Mouse (Mus musculus): ENCODE results near the gene Cacng2.

The Cacng2 gene

DNA sequence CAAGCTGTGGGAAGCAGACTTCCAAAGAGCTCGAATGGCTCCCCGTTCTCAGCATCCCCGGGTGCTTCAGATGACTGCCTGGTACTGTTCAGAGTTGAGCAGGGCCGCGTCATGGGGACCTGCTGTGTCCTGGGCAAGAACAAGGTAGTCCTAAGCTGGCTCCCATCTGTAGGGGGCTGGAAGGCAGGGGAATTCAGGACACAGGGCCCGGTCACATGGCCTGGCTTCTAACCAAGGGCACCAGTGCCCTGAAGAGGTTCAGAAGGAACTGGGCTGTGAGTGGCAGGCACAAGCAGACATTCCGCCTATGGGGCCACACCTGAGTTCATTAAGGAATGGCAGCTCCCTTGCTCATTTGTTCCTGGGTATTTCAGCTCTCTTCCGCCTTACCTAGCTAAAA is 37.7 kb downstream of the Cacng2 start:
- no peak for DNase-seq (ENCODE audit: low read depth, low spot score)

DNA sequence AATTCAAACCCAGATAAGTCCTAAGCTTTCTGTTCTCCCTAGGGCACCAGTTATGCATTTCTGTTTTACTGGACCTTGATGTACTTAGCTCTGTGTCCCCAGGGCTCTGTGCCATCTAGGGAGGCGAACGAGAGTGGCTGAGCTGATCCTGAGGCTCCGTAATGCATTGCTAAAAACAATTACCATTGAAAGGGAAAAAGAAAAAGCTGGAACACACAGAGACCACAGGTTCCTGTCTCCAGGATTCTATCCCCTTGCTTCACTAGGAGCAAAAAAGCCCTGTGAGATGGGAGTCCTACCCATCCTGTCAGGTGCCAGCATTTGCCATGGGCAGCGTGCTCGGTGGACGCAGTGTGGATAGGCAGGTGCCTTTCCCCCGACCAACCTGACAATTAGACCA is 38.4 kb downstream of the Cacng2 start:
- no peak for DNase-seq (ENCODE audit: low read depth, low spot score)

DNA sequence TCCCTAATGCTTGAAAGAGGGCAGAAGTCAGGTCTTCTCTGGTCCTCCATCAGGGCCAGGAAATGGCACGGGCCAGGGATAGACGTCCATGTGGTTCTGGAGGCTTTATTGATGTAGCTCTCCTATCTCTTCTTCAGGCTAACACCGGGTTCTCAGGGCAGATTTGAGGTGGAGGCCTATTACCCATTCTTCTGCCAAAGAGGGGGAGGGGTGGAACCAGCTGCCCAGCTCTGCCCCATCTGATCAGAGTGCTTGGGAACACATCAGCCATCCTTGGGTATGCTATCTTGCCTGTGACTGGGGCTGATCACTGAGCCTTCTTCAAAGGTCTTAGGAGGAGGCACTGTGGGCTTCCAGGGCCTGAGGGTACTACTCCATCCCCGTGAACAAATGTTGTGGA is 39.5 kb downstream of the Cacng2 start:
- DNase-seq (ENCODE audit: low read depth, low spot score): no peak

DNA sequence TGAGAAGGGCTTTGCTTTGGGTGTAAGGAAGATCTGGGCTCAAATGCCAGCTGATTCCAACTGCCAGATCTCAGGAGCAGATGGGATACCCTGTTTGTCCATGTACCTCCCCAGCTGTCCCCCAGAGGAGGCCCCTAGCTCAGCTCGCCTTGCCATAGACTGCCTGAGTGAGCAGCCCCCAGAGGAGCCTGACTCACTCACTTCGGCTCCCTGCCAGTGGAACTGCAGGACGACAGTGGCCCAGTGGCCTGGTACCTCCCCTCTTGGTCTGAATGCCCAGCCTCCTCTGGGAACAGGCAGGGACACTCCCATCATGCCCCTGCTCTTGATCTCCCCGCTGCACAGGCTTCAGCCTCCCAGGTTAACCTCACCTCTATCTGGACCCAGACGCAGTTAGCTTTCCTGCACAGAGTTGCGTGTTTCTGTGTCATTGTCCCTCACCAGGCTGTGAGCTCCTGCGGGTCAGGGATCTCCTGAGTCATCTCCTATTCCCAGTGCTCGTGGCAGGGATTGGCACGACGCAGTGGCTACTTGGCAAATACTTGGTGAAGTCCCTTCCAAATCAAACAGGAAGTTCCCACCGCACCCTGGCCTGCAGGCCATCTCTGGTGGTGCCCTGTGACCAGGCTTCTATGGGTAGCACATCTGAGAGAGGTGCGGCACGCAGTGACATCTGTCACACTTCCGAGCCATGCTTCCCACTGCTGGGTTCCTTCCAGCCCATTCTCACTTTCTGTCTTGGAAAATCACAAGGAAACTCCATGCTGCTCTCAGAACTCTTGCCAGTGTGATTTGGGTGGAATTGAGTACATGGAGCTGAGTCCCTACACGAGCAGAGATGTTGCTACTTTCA is 40.8 kb downstream of the Cacng2 start:
- DNase-seq (ENCODE audit: low read depth, low spot score): no peak

DNA sequence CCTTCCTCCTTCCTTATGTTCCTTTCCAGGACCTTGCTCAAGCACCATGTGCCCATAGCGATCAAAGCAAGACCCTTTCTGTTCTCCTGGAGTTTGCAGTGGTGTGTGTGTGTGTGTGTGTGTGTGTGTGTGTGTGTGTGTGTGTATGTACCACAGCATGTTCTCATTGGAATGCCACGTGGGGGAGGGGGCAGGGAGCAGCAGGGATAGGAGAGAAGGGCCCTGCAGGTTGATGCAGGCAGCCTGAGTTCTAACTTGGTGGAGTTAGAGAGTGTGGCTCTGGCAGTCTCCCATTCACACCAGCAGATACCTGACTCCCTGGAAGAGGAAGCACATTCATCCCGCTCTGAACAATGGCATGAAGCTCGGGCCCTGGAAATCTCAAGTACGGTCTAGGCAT is 41.6 kb downstream of the Cacng2 start:
- DNase-seq (ENCODE audit: low read depth, low spot score): no peak

DNA sequence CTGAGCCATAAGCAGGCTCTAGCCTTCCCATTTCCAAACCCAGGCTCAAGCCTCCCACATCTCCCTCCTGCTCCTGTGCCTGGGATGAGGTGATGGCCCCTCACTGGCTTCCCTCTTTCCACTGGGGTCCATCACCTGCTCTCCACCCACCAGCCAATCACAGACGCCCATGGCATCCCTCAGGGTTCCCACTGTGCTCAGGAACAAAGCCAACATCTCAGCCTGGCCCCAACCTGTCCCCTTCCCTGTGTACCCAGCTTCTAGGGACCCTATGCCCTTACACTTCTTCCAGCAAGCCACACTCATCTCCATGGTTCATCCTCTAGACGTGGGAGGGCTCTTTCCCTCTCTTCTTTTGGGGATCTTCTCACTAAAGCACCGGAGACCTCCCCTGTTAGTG is 43.9 kb downstream of the Cacng2 start:
- no peak for DNase-seq (ENCODE audit: low read depth, low spot score)

DNA sequence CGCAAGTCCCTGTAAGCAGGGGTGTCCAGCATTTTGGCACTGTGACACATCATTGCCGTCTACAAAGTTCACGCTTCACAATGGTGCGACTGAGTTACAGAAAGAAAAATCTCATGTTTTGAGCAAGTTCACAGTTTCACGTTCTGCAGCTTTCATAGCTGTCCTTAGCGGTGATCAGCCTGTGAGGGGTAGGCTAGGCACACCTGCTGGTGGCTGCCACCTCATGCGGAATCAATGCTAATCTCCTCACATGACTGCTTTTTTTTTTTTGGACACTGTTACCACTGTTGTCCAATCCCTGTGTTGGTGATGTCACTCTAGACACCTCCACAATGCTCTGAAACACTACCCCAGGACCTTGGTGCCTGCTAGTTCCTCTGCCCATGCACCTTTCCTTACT is 46.7 kb downstream of the Cacng2 start:
- no peak for DNase-seq (ENCODE audit: low read depth, low spot score)

DNA sequence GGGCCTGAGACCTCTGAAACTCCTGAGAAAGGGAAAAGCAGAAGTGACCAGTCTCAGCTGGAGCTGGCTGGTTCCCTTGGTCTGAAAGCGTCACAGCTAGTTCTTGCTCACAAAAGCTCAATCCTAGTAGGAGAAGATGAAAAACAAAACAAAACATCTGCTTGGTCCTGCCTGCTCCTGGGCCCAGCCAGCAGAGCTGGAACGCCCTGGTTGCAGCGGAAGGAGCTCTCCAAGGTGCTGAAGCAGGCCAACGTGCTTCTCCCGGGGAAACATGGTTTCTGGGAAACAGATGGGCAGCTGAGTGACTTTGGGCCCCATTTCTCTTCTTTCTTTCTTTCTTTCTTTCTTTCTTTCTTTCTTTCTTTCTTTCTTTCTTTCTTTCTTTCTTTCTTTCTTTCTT is 53.4 kb downstream of the Cacng2 start:
- DNase-seq (ENCODE audit: low read depth, low spot score): peak; percentile 86

DNA sequence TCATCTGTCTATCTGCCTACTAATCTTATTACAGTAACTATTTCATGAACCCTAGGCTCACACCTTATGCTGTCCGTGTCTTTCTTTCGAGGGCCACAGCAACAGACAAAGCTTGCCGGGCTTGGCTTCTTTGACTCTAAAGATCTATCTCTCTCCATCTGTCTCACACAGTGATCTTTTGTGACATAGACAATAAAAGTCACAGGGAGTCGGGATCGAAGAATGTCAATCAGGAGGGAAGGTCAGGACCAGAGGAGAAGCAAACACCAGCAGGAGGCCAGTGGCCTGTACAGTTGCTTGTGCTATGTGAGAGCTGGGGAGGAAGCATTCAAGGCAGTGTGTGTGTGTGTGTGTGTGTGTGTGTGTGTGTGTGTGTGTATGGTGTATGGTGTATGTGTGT is 54.3 kb downstream of the Cacng2 start:
- DNase-seq (ENCODE audit: low read depth, low spot score): peak; percentile 75

DNA sequence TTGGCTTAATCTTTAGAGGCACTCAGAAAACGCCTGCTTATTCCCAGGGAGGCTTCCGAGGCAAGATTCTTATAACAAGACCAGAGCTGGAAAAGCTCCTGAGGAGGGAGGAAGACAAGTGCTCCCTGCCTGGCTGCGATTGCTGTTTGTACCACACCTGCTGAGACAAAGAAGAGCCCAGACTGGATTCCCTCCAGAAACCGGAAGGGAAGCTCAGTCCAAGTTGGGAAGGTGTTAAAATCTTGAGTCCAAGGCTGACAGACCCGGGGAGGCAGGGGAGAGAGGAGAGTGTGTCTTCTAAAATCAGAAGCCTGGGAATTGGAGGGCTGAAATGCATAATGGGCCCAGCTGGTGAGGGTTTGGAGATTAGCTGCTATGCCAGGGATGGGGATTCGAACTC is 55.5 kb downstream of the Cacng2 start:
- peak; percentile 31 for DNase-seq (ENCODE audit: low read depth, low spot score)

DNA sequence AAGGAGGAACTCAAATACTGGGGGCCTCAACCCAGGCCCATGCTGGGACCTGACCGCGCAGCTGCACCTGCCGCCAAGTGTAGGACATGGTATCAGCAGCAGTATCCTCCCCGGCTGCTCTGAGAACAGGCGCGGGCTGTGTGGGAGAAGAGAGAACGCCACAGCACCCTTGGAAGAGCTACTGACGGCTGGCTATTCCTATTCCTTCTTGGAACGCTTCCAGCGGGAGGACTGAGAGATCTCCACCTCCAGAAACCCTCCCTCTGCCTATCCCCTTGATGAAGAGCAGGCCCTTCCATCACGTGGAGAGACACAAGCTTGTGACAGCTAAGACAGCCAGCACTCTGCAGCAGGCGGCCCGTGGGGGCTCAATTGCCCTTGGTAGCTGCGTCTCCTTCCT is 57.4 kb downstream of the Cacng2 start:
- no peak for DNase-seq (ENCODE audit: low read depth, low spot score)

DNA sequence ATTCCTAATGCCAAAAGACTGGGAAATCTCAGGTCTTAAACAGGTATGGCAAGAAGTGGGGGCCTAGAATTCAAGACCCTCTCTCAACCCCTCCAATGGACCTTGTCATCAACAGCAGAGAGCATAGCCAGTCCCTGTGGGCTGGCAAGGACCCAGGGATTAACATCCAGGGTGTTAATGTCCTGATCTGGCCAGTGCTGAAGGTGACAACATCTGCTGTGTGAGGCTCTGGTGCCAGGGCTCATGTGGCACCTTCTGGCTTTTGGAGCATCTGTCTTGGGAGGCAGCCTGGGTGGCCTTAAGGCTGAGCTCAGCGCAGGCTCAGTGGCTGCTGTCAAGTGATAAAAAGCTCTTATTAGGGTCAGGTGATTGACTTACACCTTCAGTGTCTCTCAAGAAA is 62.9 kb downstream of the Cacng2 start:
- no peak for DNase-seq (ENCODE audit: low read depth, low spot score)

DNA sequence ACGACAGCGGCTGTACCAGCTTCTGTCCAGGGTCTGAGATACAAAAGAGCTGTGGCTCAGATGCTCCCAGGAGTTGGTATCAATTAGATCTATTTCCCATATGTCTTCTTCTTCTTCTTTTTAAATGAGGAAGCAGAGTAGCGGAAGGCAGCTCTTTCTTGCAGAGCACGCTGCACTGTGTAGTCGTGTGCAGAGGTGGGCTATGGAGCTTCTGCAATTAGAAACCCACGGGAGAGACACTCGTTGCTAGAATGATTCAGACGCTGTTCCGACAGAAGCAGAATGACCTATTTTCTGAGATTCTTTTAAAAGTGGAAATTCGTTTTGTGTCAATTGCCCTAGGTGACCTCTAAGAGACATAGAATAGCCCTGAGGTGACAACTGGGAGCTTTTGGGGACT is 69.1 kb downstream of the Cacng2 start:
- DNase-seq (ENCODE audit: low read depth, low spot score): no peak

DNA sequence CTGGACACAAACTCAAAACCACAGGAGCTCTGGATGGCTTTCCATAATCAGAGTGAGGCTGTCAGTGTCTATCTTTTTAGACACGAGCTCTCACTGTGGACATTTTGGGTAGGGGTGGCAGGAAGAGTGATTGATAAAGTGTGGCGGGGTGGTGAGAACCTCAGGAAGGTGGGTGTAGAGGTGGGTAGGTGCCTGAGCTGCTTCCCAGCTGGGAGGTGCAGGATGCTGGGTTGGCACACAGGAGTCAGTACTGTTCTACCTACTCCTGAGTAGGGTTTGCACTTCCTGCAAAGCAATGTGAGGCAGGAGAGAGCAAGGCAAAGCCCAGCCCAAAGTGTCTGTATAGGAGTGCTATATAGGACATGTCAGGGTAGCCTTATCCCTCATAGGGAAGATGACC is 69.9 kb downstream of the Cacng2 start:
- no peak for DNase-seq (ENCODE audit: low read depth, low spot score)

DNA sequence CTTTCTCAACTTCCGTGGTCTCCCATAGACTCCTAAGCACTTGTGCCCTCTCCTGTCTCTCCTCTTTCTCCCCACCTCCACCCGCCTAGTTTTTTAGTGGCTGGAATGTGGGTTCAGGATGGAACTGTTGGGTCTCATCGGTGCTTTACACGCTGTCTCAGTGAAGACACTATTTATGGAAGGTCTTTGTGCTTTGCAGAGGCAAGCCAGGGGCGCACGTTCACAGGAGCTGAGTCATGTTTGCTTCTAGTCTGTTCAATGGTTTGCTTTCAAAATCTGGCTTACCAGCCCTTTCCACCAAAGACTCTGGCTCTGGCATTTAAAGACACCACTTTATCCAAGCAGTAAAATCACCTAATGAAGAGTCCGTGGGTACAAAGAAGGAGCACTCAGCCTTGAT is 74.0 kb downstream of the Cacng2 start:
- no peak for DNase-seq (ENCODE audit: low read depth, low spot score)

DNA sequence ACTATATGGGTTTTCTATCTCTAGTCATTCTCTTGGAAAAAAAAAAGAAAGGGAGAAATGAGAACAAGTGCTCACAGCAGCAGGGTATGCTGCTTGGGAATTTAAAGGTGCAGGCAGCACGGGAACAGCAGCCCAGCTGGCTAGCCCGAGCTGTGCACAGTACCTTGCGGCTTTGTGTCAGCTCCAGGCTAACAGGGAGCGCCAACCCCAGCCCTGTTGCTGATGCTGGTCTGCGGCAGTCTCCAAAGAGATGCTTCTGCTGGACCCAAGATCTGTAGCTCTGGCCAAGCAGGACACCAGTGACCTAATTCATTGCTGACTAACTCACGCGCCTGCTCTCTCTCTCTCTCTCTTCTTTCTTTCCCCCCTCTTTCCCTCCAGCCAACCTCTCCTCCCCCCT is 74.5 kb downstream of the Cacng2 start:
- DNase-seq (ENCODE audit: low read depth, low spot score): no peak

DNA sequence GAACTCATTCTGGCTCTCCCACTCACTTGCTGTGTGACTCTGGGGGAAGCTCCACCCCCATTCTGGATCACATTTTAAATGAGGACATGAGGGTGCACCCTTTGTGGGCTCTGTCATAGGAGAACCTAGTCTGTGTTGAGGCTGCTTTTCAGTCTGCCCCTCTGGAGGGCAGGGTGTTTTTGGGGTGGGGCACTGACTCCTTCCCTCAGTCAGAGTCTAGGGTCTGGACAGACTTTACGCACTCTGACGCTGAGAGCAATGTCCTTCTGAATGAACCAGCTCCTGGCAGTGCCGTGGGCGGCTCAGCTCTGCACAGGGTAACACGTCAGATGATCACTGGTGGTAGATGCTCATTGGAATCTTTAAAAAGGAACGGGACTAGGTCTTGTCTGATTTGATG is 75.0 kb downstream of the Cacng2 start:
- DNase-seq (ENCODE audit: low read depth, low spot score): no peak

DNA sequence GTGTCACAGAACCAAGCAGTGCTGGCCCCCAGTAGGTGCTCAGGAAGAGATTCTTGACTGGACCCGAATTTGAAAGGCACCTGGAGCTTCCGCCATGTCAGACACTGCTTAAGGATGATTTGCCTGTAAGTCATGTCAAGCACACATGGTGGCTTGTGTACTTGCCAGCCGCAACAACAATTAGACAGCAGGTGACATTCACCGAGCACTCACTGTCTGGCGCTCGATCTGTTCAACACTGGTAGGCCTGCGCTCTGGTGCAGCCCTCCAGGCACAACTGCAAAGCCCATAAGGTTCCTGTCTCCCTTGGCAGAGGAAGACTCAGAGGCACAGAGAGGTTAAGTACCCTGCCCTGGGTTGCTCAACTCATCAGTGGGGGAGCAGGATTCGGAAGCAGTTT is 77.1 kb downstream of the Cacng2 start:
- no peak for DNase-seq (ENCODE audit: low read depth, low spot score)

DNA sequence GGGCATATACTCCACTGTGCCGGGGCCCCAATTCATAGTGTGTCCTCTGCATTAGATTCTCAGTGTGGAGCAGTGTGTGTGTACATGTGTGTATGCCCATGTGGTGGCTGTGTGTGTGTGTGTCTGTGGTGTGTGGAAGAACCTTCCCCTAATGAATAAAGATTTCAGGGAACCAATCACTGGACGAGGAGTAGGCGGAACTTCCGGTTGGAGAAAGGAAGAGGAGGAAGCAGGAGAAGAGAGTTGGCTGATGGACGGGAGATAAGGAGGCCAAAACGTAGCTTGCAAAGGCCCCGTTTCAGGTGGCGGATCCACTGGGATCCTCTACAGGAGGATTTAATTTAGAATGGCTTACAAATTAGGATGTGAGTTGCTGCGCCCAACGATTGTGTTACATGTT is 82.2 kb downstream of the Cacng2 start:
- peak; percentile 51 for DNase-seq (ENCODE audit: low read depth, low spot score)

DNA sequence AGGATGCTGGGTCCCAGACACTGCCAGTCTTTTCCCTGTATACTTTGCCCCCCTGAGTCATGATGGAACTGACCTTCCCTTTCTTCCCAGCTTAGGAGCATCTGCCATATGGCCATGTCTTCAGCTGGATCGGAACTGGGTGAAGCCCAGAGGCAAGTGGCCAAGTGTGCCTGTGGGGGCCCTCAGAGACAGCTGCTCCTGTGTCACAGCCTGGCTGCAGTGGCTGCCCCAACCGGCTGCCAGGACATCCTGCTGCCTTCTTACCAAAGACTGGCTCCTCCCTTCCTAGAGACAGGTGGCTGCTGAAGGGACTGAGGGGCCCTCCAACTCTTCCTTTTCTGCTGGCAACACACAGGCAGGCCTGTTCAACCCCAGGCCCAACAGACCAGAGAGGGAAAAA is 83.2 kb downstream of the Cacng2 start:
- DNase-seq (ENCODE audit: low read depth, low spot score): no peak

DNA sequence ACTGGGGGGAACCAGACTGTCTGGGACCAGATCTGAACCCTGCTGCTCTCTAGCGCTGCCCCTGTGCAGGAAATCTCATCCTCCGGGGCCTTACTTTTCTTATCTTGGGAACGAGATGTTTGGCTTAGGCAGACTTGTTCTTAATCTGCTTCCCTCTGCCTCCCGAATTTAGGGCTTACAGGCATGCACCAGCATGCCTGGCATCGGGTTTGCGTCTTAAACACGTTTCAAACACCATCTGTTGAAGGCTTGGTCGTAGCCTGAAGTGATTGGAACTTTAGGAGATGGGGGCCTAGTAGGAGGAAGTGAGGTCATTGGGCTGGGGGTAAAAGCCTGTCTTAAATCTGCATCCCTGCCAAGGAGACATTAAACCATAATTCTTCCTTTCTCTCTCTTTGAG is 89.9 kb downstream of the Cacng2 start:
- DNase-seq (ENCODE audit: low read depth, low spot score): no peak

DNA sequence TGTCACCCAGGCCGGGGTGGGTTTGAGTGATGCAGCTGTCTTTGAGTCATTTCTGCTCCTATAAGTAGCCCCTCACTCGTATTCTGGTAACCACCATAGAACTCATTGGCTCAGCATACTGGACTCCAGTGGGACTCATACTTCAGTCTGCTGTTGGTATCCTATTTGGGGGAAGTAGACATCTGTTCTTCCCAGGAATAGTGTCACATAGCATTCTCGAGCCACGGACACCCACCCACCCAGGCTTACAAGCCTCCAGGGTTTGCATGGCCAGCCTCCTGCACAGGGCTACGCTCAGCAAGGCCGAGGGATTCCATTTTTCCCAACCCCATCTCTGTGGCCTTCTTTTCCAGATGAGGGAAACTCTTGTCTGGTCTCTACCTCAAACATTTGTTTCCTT is 93.3 kb downstream of the Cacng2 start:
- no peak for DNase-seq (ENCODE audit: low read depth, low spot score)

DNA sequence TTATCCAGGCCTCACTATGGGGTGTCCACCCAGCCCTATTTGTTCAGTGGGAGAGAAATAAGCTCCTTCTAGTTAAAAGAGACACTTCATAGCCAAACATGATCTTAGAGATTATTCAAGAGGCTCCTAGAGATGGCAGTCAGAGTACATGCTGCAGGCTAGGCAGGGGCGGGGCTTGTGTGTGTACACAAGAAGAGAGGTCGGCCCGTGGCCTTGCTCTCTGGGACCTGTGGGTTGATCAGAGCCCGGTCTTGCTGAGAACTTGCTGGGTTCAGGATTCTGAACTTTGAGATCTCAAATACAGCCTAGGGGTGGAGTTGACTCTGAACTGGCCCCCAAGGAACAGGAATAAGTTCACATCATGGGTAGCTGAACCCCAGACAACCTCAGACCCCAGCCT is 95.6 kb downstream of the Cacng2 start:
- DNase-seq (ENCODE audit: low read depth, low spot score): no peak

DNA sequence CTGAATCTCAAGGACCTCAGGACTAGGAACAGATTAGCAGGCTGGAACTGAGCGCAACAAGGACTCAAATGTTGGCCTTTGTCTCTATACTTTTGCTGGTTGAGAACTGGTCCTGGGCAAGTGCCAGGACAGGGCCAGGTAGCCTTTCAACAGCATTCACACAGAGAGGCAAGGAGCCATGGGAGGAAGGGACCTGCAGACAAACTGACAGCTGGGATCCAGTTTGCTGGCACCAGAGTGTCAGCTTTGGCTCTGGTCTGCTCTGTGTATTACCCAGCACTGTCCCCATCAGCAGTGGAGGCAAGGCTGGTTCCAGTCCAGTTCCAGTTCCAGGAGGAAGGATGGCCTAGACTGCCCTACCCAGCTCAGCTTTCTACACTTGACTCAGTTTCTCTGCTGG is 105.8 kb downstream of the Cacng2 start:
- no peak for DNase-seq (ENCODE audit: low read depth, low spot score)

Data from ZHBTc4 (cell line).